Mouse (Mus musculus): ENCODE measurements around the gene Gm10382.
"Not testable (repeated sequence)": the region's sequence is repeated elsewhere in the genome, so short reads cannot be mapped to it uniquely, and the experiment has no call there.

The Gm10382 gene

GRCm38 (mm10) chr5:125393622-125394603 lies 4.8 kb downstream of the Gm10382 start:
- peak; percentile 71 for DNase-seq (ENCODE audit: low spot score)

DNA sequence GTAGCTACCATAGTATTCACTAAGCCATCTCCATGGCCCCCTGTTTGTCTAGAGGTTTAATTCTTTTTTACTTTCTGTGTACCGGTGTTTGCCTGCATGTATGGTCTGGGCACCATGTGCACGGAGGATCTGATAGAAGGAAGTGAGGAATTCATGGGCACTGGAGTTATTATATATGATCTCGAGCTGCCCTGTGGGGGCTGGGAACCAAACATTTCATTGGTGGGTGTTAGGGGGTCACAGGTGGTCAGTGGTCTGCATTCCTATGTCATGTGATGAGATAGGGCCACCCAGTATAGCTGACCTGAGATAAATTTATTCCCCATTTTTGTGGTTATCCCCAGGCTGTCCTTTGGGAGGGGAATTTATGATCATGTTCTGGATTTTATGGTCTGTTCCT lies 5.9 kb downstream of the Gm10382 start:
- DNase-seq (ENCODE audit: low spot score): no peak

GRCm38 (mm10) chr5:125400903-125401302 lies 11.8 kb downstream of the Gm10382 start:
- DNase-seq (ENCODE audit: low spot score): no peak

GRCm38 (mm10) chr5:125402476-125402875 lies 13.4 kb downstream of the Gm10382 start:
- no peak for DNase-seq (ENCODE audit: low spot score)

- no peak for DNase-seq (ENCODE audit: low spot score)
Measured at GRCm38 (mm10) chr5:125402991-125403390, 13.9 kb downstream of the Gm10382 start.

GRCm38 (mm10) chr5:125403481-125404465 lies 14.7 kb downstream of the Gm10382 start:
- peak; percentile 52 for DNase-seq (ENCODE audit: low spot score)

DNA sequence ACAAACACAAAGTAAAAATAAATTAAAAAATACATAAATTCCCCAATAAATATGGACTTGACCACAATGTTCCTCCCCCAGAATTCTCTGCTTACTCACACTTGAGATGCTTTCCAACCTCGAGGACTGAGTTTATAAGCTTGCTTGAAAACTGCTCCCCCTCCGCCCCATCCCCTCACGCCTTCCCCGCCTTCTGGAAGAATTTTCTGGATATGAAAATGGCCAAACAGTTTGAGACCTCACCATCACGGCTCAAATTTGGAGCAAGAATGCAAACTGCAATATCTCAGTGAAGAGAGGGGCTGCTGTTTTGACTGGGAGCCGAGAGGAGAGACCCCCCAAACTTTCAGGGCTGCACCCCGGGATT lies 15.4 kb downstream of the Gm10382 start:
- DNase-seq (ENCODE audit: low spot score): no peak

DNA sequence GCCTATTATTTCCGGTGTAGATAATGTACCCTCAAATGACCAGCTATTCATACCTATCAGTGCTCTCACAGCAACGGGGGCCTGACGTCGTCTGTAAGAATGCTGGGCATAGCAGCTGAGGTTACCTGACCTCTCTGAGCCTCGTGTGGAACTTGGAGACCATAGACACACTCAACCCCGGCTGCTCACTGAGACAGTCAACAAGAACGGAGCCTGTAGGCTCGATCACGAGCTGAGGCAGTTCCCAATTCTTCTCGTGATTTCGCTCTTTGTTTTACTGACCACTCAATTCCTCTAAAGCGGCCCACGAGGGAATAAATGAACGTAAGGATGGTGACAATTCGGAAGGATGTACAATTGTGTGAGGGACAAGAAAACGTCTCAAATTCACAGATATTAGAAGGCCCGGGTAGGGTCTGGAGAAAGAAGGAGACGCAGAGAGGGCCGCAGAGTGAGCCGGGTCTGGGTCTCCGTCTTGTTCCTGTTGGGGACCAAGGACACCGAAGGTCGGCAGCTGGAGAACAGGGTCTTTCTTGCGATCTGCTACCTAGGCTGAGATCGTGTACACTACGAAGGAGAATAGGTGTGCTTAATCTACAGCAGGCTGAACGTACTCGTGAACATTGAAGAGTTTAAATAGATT lies 15.9 kb downstream of the Gm10382 start:
- DNase-seq (ENCODE audit: low spot score): peak; percentile 49

DNA sequence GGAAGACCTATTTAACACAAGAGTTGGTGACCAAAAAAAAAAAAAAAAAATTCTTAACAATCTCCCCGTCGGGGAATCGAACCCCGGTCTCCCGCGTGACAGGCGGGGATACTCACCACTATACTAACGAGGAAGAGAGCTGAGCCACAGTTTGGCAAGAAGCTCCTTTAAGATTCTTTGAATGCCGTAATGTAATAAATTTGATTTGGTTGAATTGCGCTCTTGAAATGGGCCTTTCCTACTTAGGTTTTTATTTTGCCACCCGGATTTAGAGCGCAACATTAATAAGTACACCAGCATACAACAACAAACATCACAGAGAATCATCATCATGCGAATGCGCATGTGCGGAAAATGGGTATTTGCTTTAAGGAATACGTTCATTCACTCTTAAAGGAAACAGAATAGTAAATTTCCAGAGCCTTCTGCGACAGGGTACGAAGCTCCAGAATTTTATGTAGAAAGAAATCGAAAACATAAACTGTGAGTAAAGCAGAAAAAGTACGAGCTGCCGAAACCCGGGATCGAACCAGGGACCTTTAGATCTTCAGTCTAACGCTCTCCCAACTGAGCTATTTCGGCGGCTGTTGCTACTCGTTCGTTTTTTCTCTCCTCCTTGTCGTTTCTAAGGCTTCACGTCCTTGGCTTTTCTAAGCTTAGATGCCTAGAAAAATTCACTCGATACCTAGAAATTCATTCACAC lies 16.6 kb downstream of the Gm10382 start:
- peak; percentile 83 for DNase-seq (ENCODE audit: low spot score)

- peak; percentile 55 for DNase-seq (ENCODE audit: low spot score)
Measured at GRCm38 (mm10) chr5:125406322-125407016, 17.3 kb downstream of the Gm10382 start.

DNA sequence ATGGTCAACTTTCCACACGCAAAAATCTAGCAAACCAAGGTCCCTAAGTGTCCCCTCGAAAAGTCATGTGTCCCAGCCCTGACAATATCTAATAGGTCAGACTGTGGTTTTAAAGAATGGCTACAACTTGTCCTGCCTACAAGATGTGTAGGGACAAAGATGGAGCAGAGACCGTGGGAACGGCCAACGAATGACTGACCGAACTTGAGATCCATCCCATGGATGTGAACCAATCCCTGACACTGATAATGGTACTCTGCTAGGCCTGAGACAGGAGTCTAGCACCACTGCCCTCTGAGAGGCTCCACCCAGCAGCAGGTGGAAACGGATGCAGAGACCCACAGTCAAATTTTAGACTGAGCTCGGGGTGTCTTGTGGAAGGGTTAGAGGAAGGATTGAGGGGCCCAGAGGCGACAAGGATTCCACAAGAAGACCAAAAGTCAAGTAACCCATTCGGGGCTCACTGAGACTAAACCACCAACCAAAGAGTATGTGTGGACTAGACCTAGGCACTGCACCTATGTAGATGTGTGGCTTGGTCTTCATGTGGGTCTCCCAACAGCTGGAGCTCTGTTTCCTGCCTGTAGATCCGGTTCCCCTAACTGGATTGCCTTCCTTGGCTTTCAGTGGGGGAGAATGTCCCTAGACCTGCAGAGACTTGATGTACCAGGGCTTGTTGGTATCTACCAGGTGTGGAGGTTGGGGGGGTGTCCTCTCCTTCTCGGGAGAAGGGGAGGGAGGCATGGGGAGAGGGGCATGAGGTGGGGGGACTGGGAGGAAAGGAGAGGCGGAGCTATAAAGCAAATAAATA lies 18.1 kb downstream of the Gm10382 start:
- no peak for DNase-seq (ENCODE audit: low spot score)

DNA sequence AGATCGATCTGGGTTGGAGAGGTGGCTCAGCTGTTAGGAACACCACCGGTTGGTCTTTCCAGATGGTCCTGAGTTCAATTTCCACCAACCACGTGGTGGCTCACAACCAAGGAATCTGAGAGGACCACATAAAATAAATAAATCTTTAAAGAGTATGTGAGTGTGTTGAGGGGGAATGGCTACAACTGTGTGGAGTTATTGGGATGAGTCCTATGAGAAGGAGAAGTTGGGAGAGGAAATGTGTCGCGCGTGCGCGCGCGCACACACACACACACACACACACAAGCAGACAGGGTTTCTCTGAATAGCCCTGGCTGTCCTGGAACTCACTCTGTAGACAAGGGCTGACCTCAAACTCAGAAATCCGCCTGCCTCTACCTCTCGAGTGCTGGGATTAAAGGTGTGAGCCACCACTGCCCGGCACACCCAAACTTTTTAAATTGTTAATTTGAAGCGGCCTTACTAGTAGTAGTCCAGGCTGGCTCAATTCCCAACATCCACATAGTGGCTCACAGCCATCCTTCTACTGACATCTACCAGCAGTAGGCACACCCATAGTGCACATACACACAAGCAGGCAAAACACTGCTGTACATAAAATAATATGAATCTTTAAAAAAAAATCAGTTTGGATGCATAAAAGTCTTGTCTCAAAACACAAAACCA lies 18.9 kb downstream of the Gm10382 start:
- DNase-seq (ENCODE audit: low spot score): no peak

GRCm38 (mm10) chr5:125408842-125409241 lies 19.7 kb downstream of the Gm10382 start:
- peak; percentile 70 for DNase-seq (ENCODE audit: low spot score)

DNA sequence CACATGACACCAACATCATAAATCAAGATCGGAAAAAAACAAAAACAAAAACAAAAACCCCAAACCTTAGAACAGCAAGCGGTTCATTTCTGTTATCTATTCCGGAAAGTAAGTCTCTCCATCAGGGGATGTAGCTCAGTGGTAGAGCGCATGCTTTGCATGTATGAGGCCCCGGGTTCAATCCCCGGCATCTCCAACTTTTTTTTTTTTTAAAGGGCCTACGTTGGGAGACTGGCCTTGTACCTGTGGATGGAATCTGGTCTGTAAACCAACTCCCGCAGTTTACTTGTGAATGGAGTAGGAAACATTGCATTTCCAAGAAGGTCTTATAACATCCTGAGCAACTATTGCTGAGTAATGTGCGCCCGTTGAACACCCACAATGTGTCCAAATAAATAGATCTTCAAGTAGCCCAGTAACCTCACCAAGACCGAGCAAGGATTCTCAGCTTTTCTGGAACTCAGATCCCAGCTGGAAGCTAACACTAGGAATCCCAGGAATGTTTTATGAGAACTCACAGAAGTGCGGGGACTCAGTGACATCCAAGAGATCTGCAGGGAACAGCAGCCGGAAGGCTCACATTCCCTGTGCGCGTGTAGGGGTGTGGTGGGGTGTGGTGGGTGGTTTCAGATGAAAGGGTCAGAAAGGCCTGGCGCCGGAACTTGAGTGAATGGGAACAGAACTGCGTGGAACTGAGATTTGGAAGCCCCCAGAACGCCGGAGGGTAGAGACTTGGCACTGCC lies 20.4 kb downstream of the Gm10382 start:
- peak; percentile 27 for DNase-seq (ENCODE audit: low spot score)

- DNase-seq (ENCODE audit: low spot score): peak; percentile 35
Measured at GRCm38 (mm10) chr5:125411972-125412530, 22.9 kb downstream of the Gm10382 start.

- not testable (repeated sequence) for DNase-seq (ENCODE audit: low spot score)
Measured at GRCm38 (mm10) chr5:125412536-125412935, 23.4 kb downstream of the Gm10382 start.

DNA sequence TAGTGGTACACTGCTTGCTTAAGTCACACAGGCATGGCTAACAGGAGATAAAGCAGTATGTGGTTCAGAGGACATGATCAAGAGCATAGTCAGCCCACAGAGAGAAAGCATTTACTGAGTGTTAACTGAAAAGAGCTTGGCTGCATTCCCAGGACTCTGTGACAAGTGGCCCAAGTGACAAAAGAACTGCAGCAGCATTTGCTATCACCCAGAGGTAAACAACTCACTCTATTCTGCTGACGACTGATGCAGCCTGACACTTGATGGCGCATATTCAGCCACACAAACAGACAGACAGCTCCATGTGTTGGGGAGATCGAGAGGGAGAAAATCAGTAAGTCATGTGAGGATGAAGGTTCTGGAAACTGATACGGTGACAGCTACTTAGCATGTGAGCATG lies 24.6 kb downstream of the Gm10382 start:
- no peak for DNase-seq (ENCODE audit: low spot score)

- DNase-seq (ENCODE audit: low spot score): no peak
Measured at GRCm38 (mm10) chr5:125416183-125416582, 27.1 kb downstream of the Gm10382 start.
